In the genomic region with DNA sequence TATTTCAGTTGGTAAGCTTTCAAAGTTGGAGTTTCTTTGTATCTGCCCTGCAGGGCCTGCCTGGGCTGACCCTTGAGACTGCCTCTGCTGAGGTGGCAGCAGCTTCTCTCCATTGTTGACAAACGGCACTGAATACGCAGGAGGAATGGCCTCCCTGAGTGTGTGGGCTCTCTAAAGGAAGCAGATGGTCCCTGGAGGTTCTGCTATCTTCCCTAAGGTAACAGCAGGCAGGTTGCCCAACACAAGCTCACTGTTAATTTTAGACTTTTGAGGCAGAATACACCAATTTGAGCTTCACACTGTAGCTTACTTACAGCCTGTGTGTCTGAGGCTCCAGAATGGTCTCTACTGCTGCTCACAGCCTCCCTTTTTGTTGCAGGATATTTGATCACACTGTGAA, we compare ENCODE assay signal across 26 mouse cellular contexts. TPM values are rescaled to one million over a fixed set of nuclear protein-coding genes. Genes with fewer than 3 reads are reported as not detected.
DNase-seq lines count a peak whose midpoint lies in the region; ATAC-seq lines count a peak whose summit lies in the region.
"Had no signal": no experiment of that assay in that cellular context is flagged by ENCODE, and none has a peak within 500 bp of the region (broad histone marks: within the 10 kb centered on the region; RNA-seq: fewer than 3 reads in every experiment).

No protein-coding gene starts in this region.

- no peak overlapping the region for H3K4me3 ChIP-seq in midbrain, embryonic 11.5 days (ENCODE audit: low read depth, low read length)
- H3K4me3 ChIP-seq: embryonic facial prominence, embryonic 15.5 days; erythroblast, embryonic 14.5 days; forebrain, embryonic 10.5 days; heart, adult 2 months; heart, embryonic 12.5 days; hindbrain, embryonic 10.5 days had no signal

- no peaks in the 10 kb centered on the region for H3K4me1 ChIP-seq in midbrain, embryonic 11.5 days (ENCODE audit: control insufficient read depth, insufficient read depth, low read length)
- H3K4me1 ChIP-seq: embryonic facial prominence, embryonic 15.5 days had no signal

- intact Hi-C loops in left cerebral cortex, postnatal 14 days (cut with DNase I), result no loop called here

- no peak overlapping the region for H3K4me2 ChIP-seq in midbrain, embryonic 11.5 days
- H3K4me2 ChIP-seq: embryonic facial prominence, embryonic 15.5 days; heart, embryonic 12.5 days; hindbrain, embryonic 14.5 days had no signal

- no peaks in the 10 kb centered on the region for H3K27me3 ChIP-seq in midbrain, embryonic 11.5 days (ENCODE audit: control insufficient read depth, insufficient read depth, low read length)
- H3K27me3 ChIP-seq: embryonic facial prominence, embryonic 15.5 days had no signal

- 80% methylated on average over 2 of the region's 2 CpGs for WGBS in midbrain, embryonic 11.5 days

- peak; percentile 31; the same call in 1 of the 2 replicates for ATAC-seq in megakaryocyte progenitor cell, adult 5-6 weeks (replicated peaks; ENCODE audit: poor library complexity)
- no peak for ATAC-seq in midbrain, embryonic 11.5 days (ENCODE audit: low FRiP score)
- ATAC-seq: activated CD4-positive, CD25-positive, alpha-beta regulatory T cell, adult 4 months; forebrain, embryonic 14.5 days had no signal

- H3K36me3 ChIP-seq in midbrain, embryonic 11.5 days (ENCODE audit: control insufficient read depth, insufficient read depth, low read length), result no peaks in the 10 kb centered on the region
- H3K36me3 ChIP-seq: embryonic facial prominence, embryonic 15.5 days; forebrain, embryonic 10.5 days; heart, embryonic 12.5 days; hindbrain, embryonic 10.5 days had no signal

- DNase-seq in frontal cortex, adult 2 months (ENCODE audit: extremely low spot score in 1 of 2, low spot score in 1 of 2), result peak; percentile 20 to 50
- DNase-seq in frontal cortex, postnatal 10 days (ENCODE audit: low spot score in 2 of 2), result no peak
- DNase-seq in left cerebral cortex, postnatal 14 days (ENCODE audit: low spot score in 2 of 2), result peak; percentile 39 to 71
- DNase-seq in left cerebral cortex, adult 11 months (ENCODE audit: low spot score), result no peak
- DNase-seq in right cerebral cortex, postnatal 25 days, result peak; percentile 47
- DNase-seq in midbrain, embryonic 11.5 days (ENCODE audit: low spot score, missing footprints), result no peak
- no peak for DNase-seq in cerebellum, postnatal 25 days
- DNase-seq: adrenal gland, postnatal 14 days; cerebellum, adult 18-20 months; cerebellum, postnatal 10 days; embryo, embryonic 11 days; gastrocnemius, postnatal 14 days; heart, adult 2 months had no signal

- no peaks in the 10 kb centered on the region for H3K9me3 ChIP-seq in midbrain, embryonic 11.5 days (ENCODE audit: control insufficient read depth, low read length)
- H3K9me3 ChIP-seq: embryonic facial prominence, embryonic 15.5 days had no signal

- H3K27ac ChIP-seq in midbrain, embryonic 11.5 days (ENCODE audit: low read depth, low read length), result no peak overlapping the region
- H3K27ac ChIP-seq: embryonic facial prominence, embryonic 15.5 days; forebrain, embryonic 10.5 days; heart, adult 2 months; hindbrain, embryonic 10.5 days; hindbrain, embryonic 14.5 days had no signal

- no peak overlapping the region for H3K9ac ChIP-seq in midbrain, embryonic 11.5 days (ENCODE audit: low read length)
- H3K9ac ChIP-seq: embryonic facial prominence, embryonic 15.5 days; heart, embryonic 12.5 days; hindbrain, embryonic 14.5 days had no signal

RNA-seq across cellular contexts. Expression of a gene that starts 7.7 kb away (rescaled TPM):
- polyA plus RNA-seq in frontal cortex, adult 2 months (2012; rRNA removed), result 0.55 and 1.0 TPM in 2 replicates
- total RNA-seq in left cerebral cortex, postnatal 14 days (2021), result 1 to 10 TPM; 1.3 to 1.6 TPM
- total RNA-seq in megakaryocyte progenitor cell, adult 5-6 weeks (2015), result 0.67 and 1.4 TPM in 2 replicates
- total RNA-seq in megakaryocyte progenitor cell, adult 5-6 weeks (2017), result 2.4 and 2.5 TPM in 2 replicates
- 0.70 and 1.0 TPM in 2 replicates for polyA plus RNA-seq in midbrain, embryonic 11.5 days (2014; fragmentation: Nextera tagmentation; extraction: Ambion mirVana)
- total RNA-seq: adrenal gland, adult 18-20 months; adrenal gland, postnatal 14 days; gastrocnemius, adult 18-20 months; gastrocnemius, postnatal 14 days; heart, adult 2 months; heart, postnatal 25 days had no signal
- polyA plus RNA-seq: C2C12; erythroblast, embryonic 14.5 days had no signal

Comparison
In these comparisons a context has a peak if more than half of its experiments do, and no peak if none do; other contexts are left out.
1. DNase-seq: peak in frontal cortex, adult 2 months (2 of 2), left cerebral cortex, postnatal 14 days (2 of 2) and right cerebral cortex, postnatal 25 days (single experiment); none in frontal cortex, postnatal 10 days (0 of 2), left cerebral cortex, adult 11 months (single experiment), midbrain, embryonic 11.5 days (single experiment) and cerebellum, postnatal 25 days (0 of 2).